Mouse (Mus musculus) CH12.LX (cell line): Measurements from ENCODE around the gene Arpc1a. TPM values are rescaled to one million over a fixed set of nuclear protein-coding genes. Genes with fewer than 3 reads are reported as not detected.

Experiments used
- DNase-seq: peaks from one replicate; pipeline ENCODE4 v3.0.0-alpha.2; 2013; ENCODE audit errors: extremely low read depth
- H3K27ac ChIP-seq: 2 replicates; pipeline ENCODE4 v1.5.1; 2012; ENCODE audit warnings: low read depth, mild to moderate bottlenecking, control low read depth, moderate library complexity; ENCODE audit not compliant: insufficient read depth
- H3K27me3 ChIP-seq: replicated peaks from 2 replicates; pipeline ENCODE3; 2012; ENCODE audit warnings: inconsistent platforms
- H3K36me3 ChIP-seq, 2 experiments: replicated peaks in 1 of 2; 2 replicates each; pipeline versions ENCODE3 to v1.6.1; 2012; ENCODE audit warnings: inconsistent platforms in 1 of 2, low read length in 1 of 2, mild to moderate bottlenecking in 1 of 2, mixed read lengths in 1 of 2, moderate library complexity in 1 of 2; ENCODE audit not compliant: control insufficient read depth in 1 of 2, insufficient read depth in 1 of 2
- H3K4me1 ChIP-seq, 2 experiments: 2 replicates each; pipeline ENCODE4 v1.6.1; 2012; ENCODE audit warnings: inconsistent platforms in 1 of 2, moderate library complexity in 1 of 2; ENCODE audit not compliant: insufficient read depth in 2 of 2, control insufficient read depth in 1 of 2
- H3K4me2 ChIP-seq: 2 replicates; pipeline ENCODE4 v1.6.1; 2012; ENCODE audit warnings: low read depth, mild to moderate bottlenecking, control low read depth; ENCODE audit not compliant: poor library complexity, insufficient read depth, severe bottlenecking
- H3K4me3 ChIP-seq, 3 experiments: fragments of 150-350 bp in 1 of 3; sonication (generic) in 1 of 3; replicated peaks in 1 of 3; 2 replicates each; pipeline versions ENCODE3 to v1.5.1; 2011 to 2012; ENCODE audit warnings: low read depth in 2 of 3, low read length in 2 of 3, mild to moderate bottlenecking in 2 of 3, moderate library complexity in 2 of 3, control low read depth in 1 of 3, improper control_type of control experiment in 1 of 3, inconsistent platforms in 1 of 3, mixed read lengths in 1 of 3; ENCODE audit not compliant: poor library complexity in 1 of 3
- H3K79me2 ChIP-seq: replicated peaks from 2 replicates; pipeline ENCODE4 v1.6.1; 2012; ENCODE audit warnings: mild to moderate bottlenecking, moderate library complexity; ENCODE audit not compliant: control insufficient read depth, poor library complexity, insufficient read depth, severe bottlenecking; ENCODE audit errors: extremely low read depth
- H3K9ac ChIP-seq: 2 replicates; pipeline ENCODE4 v1.6.1; 2012; ENCODE audit warnings: low read depth, mild to moderate bottlenecking, control low read depth, moderate library complexity; ENCODE audit not compliant: insufficient read depth
- H3K9me3 ChIP-seq: replicated peaks from 2 replicates; pipeline ENCODE3; 2012; ENCODE audit warnings: low read length, inconsistent platforms, mixed read lengths
- CTCF ChIP-seq, 2 experiments: IDR thresholded peaks in 1 of 2; conservative IDR thresholded peaks in 1 of 2; 2 replicates each; pipeline ENCODE4 v1.5.1; 2011 to 2012; ENCODE audit warnings: low read depth in 2 of 2, low read length in 2 of 2, improper control_type of control experiment in 1 of 2, inconsistent platforms in 1 of 2, mild to moderate bottlenecking in 1 of 2, moderate library complexity in 1 of 2
- ETS1 ChIP-seq: conservative IDR thresholded peaks from 2 replicates; pipeline ENCODE4 v1.6.1; 2012; ENCODE audit warnings: low read depth, mild to moderate bottlenecking, inconsistent platforms, low read length, improper control_type of control experiment, moderate library complexity
- KAT2A ChIP-seq: IDR thresholded peaks from 2 replicates; pipeline ENCODE4 v1.6.1; 2012; ENCODE audit warnings: low read length, improper control_type of control experiment, inconsistent platforms; ENCODE audit not compliant: insufficient replicate concordance
- MAX ChIP-seq: IDR thresholded peaks from 2 replicates; pipeline ENCODE4 v1.6.1; 2011; ENCODE audit warnings: low read length, improper control_type of control experiment
- MAZ ChIP-seq: IDR thresholded peaks from 2 replicates; pipeline ENCODE4 v1.6.1; 2012; ENCODE audit warnings: low read depth, mild to moderate bottlenecking, inconsistent platforms, low read length, improper control_type of control experiment, moderate library complexity
- MEF2A ChIP-seq: IDR thresholded peaks from 2 replicates; pipeline ENCODE4 v1.6.1; 2014; ENCODE audit warnings: low read depth, mild to moderate bottlenecking, inconsistent platforms, low read length, improper control_type of control experiment, borderline replicate concordance
- MYC ChIP-seq: IDR thresholded peaks from 2 replicates; pipeline ENCODE4 v1.6.1; 2011; ENCODE audit warnings: low read depth, mild to moderate bottlenecking, improper control_type of control experiment, low read length
- NELFE ChIP-seq: IDR thresholded peaks from 2 replicates; pipeline ENCODE4 v1.6.1; 2011; ENCODE audit warnings: low read depth, low read length, improper control_type of control experiment
- NRF1 ChIP-seq: IDR thresholded peaks from 2 replicates; pipeline ENCODE4 v1.6.1; 2014; ENCODE audit warnings: low read depth, mild to moderate bottlenecking, inconsistent platforms, low read length, improper control_type of control experiment, moderate library complexity
- PAX5 ChIP-seq: IDR thresholded peaks from 2 replicates; pipeline ENCODE4 v1.6.1; 2012; ENCODE audit warnings: low read length, inconsistent platforms, mixed read lengths
- POLR2A ChIP-seq: IDR thresholded peaks from 2 replicates; pipeline ENCODE4 v1.6.1; 2011; ENCODE audit warnings: low read depth, mild to moderate bottlenecking, improper control_type of control experiment, low read length
- RAD21 ChIP-seq: IDR thresholded peaks from 2 replicates; pipeline ENCODE4 v1.6.1; 2011; ENCODE audit warnings: low read depth, mild to moderate bottlenecking, low read length, improper control_type of control experiment, moderate library complexity
- RCOR1 ChIP-seq: conservative IDR thresholded peaks from 2 replicates; pipeline ENCODE4 v1.6.1; 2012; ENCODE audit warnings: low read depth, mild to moderate bottlenecking, inconsistent platforms, low read length, improper control_type of control experiment
- SIN3A ChIP-seq: IDR thresholded peaks from 2 replicates; pipeline ENCODE4 v1.6.1; 2012; ENCODE audit warnings: low read length, improper control_type of control experiment, inconsistent platforms
- TBP ChIP-seq: conservative IDR thresholded peaks from 2 replicates; pipeline ENCODE4 v1.6.1; 2011; ENCODE audit warnings: low read depth, low read length, improper control_type of control experiment
- TCF12 ChIP-seq: IDR thresholded peaks from 2 replicates; pipeline ENCODE4 v1.6.1; 2014; ENCODE audit warnings: low read depth, mild to moderate bottlenecking, inconsistent platforms, low read length, improper control_type of control experiment
- UBTF ChIP-seq: IDR thresholded peaks from 2 replicates; pipeline ENCODE4 v1.6.1; 2012; ENCODE audit warnings: low read depth, mild to moderate bottlenecking, inconsistent platforms, low read length, improper control_type of control experiment, moderate library complexity
- ZC3H11A ChIP-seq: IDR thresholded peaks from 2 replicates; pipeline ENCODE4 v1.6.1; 2012; ENCODE audit warnings: low read depth, mild to moderate bottlenecking, inconsistent platforms, low read length, improper control_type of control experiment
- ZMIZ1 ChIP-seq: IDR thresholded peaks from 2 replicates; pipeline ENCODE4 v1.6.1; 2012; ENCODE audit warnings: low read depth, mild to moderate bottlenecking, inconsistent platforms, low read length, improper control_type of control experiment
- ZNF384 ChIP-seq: IDR thresholded peaks from 2 replicates; pipeline ENCODE4 v1.6.1; 2012; ENCODE audit warnings: low read depth, low read length, improper control_type of control experiment, inconsistent platforms
- dilution Hi-C: fragments of 300-500 bp; cut with MboI; formaldehyde crosslinking; loops from 2 replicates; pipeline ENCODE4 v1.14.3; 2020; ENCODE audit warnings: low sequenced_read_pairs; ENCODE audit not compliant: extremely low pct_unique_long_range_greater_than_20kb, extremely low pct_ligation_motif_present
- in situ Hi-C: fragments of 300-500 bp; cut with MboI; formaldehyde crosslinking; loops from 3 replicates; pipeline ENCODE4 v1.14.3; 2019; ENCODE audit warnings: low sequenced_read_pairs, low pct_ligation_motif_present, low pct_unique_long_range_greater_than_20kb, mixed read lengths
- polyA plus RNA-seq: library from polyadenylated mRNA; unstranded; fragments of >175 nt; gene quantifications from 2 replicates; pipeline ENCODE4 v1.2.1, GENCODE M21; 2012; ENCODE audit warnings: low read depth; ENCODE audit not compliant: insufficient read length
- total RNA-seq, 2 experiments: library from RNA; depleted of rRNA; stranded (reverse); fragments of 300-350 nt in 1 of 2; fragments of >200 nt in 1 of 2; gene quantifications; 2 replicates each; pipeline ENCODE4 v1.2.3; 2012 to 2014

Arpc1a gene
- total and polyA plus RNA-seq, 3 experiments, result 59.2 to 83.2 (median 59.5) TPM

- Histone ChIP-seq H3K4me3 (no peak overlapping the region), H3K27ac (no peak overlapping the region), H3K9ac (no peak overlapping the region), H3K4me1 (peaks cover 2 to 13% of the 10 kb centered on the region in 2 experiments; a peak in 2 of 4 replicates), H3K79me2 (peaks cover 30% of the 10 kb centered on the region), H3K36me3 (peaks cover 27 to 53% of the 10 kb centered on the region in 2 experiments), H3K9me3 (no peaks in the 10 kb centered on the region), H3K27me3 (no peaks in the 10 kb centered on the region), H3K4me2 (no peak overlapping the region)
- no peak for DNase-seq
- in situ Hi-C loops (no loop called here), dilution Hi-C loops (no loop called here)
- no peak for TF ChIP-seq MAX
- TF ChIP-seq MAZ, result no peak
- no peak for TF ChIP-seq CTCF (conservative IDR thresholded peaks at IDR 0.05 in 1 of 2, IDR thresholded peaks at IDR 0.05 in 1 of 2; ENCODE audit: low read depth in 2 of 2, low read length in 2 of 2)
- TF ChIP-seq MEF2A, result no peak
- TF ChIP-seq PAX5, result no peak
- TF ChIP-seq SIN3A, result no peak
- no peak for TF ChIP-seq NRF1
- TF ChIP-seq TCF12, result no peak
- no peak for TF ChIP-seq NELFE
- TF ChIP-seq RCOR1, result no peak
- TF ChIP-seq UBTF, result no peak
These were observed 28.9 kb downstream of the Arpc1a start for GRCm38 (mm10) chr5:145112566-145112965.

- dilution Hi-C loops (no loop called here), in situ Hi-C loops (no loop called here)
- Histone ChIP-seq H3K36me3 (peaks cover 24 to 53% of the 10 kb centered on the region in 2 experiments), H3K4me1 (peaks cover 2 to 13% of the 10 kb centered on the region in 2 experiments; a peak in 2 of 4 replicates), H3K79me2 (peaks cover 39% of the 10 kb centered on the region), H3K4me2 (peak overlapping the region; percentile 73; the same call in 1 of the 2 replicates), H3K27me3 (no peaks in the 10 kb centered on the region), H3K4me3 (peak overlapping the region; percentile 13 to 98 (median 97)), H3K9ac (no peak overlapping the region), H3K9me3 (peaks cover 5% of the 10 kb centered on the region), H3K27ac (no peak overlapping the region)
- TF ChIP-seq ZMIZ1 (no peak), POLR2A (no peak), ETS1 (no peak), ZC3H11A (no peak), ZNF384 (no peak), KAT2A (no peak), TCF12 (no peak), UBTF (no peak), TBP (no peak), RAD21 (no peak), MYC (no peak)
- no peak for DNase-seq
These were observed 29.8 kb downstream of the Arpc1a start for GRCm38 (mm10) chr5:145113416-145113815.
